Mouse (Mus musculus): ENCODE results near the gene Pdzd2.
A peak's percentile ranks its signal among the peaks of the same experiment; 100 is the strongest.

Gene Pdzd2

GRCm38 (mm10) chr15:12739277-12740247 lies at the start of gene Pdzd2:
TSS of gene Pdzd2 (minus strand) at chr15:12739924.
- peak; percentile 99 for DNase-seq

GRCm38 (mm10) chr15:12789406-12789867 lies 49.7 kb upstream of the Pdzd2 start:
- DNase-seq, result no peak

GRCm38 (mm10) chr15:12788536-12788935 lies 48.8 kb upstream of the Pdzd2 start:
- DNase-seq, result no peak

- no peak for DNase-seq
These were observed 42.1 kb upstream of the Pdzd2 start for GRCm38 (mm10) chr15:12781729-12782326.

GRCm38 (mm10) chr15:12781296-12781695 lies 41.6 kb upstream of the Pdzd2 start:
- DNase-seq, result no peak

- DNase-seq, result no peak
These were observed 34.5 kb upstream of the Pdzd2 start for GRCm38 (mm10) chr15:12774149-12774753.

GRCm38 (mm10) chr15:12770958-12771357 lies 31.2 kb upstream of the Pdzd2 start:
- DNase-seq, result no peak

GRCm38 (mm10) chr15:12766848-12767247 lies 27.1 kb upstream of the Pdzd2 start:
- no peak for DNase-seq

- no peak for DNase-seq
These were observed 23.4 kb upstream of the Pdzd2 start for GRCm38 (mm10) chr15:12763147-12763546.

GRCm38 (mm10) chr15:12762258-12762913 lies 22.7 kb upstream of the Pdzd2 start:
- DNase-seq, result no peak

- DNase-seq, result peak; percentile 86
These were observed 21.0 kb upstream of the Pdzd2 start for GRCm38 (mm10) chr15:12760747-12761146.

GRCm38 (mm10) chr15:12758461-12758860 lies 18.7 kb upstream of the Pdzd2 start:
- DNase-seq, result peak; percentile 97

GRCm38 (mm10) chr15:12757757-12758156 lies 18.0 kb upstream of the Pdzd2 start:
- DNase-seq, result no peak

GRCm38 (mm10) chr15:12753201-12753600 lies 13.5 kb upstream of the Pdzd2 start:
- DNase-seq, result no peak

- DNase-seq, result no peak
These were observed 11.2 kb upstream of the Pdzd2 start for GRCm38 (mm10) chr15:12750963-12751362.

- DNase-seq, result peak; percentile 98
These were observed 10.0 kb upstream of the Pdzd2 start for GRCm38 (mm10) chr15:12749549-12750301.

- no peak for DNase-seq
These were observed 2.6 kb upstream of the Pdzd2 start for GRCm38 (mm10) chr15:12742117-12742906.

- peak; percentile 93 for DNase-seq
These were observed 1.2 kb downstream of the Pdzd2 start for GRCm38 (mm10) chr15:12738301-12739093.

GRCm38 (mm10) chr15:12735208-12735607 lies 4.5 kb downstream of the Pdzd2 start:
- no peak for DNase-seq

- DNase-seq, result no peak
These were observed 5.5 kb downstream of the Pdzd2 start for GRCm38 (mm10) chr15:12734221-12734620.

Data from heart, adult 11 months (tissue).